In genomic region chr13:45524305-45524704, GRCm38 (mm10) we compare ENCODE assay signal across 12 mouse cellular contexts. TPM values are rescaled to one million over a fixed set of nuclear protein-coding genes. Genes with fewer than 3 reads are reported as not detected.
DNase-seq lines count a peak whose midpoint lies in the region; ATAC-seq and TF ChIP-seq lines count a peak whose summit lies in the region.
"Had no signal": no experiment of that assay in that cellular context is flagged by ENCODE, and none has a peak within 500 bp of the region (broad histone marks: within the 10 kb centered on the region; RNA-seq: fewer than 3 reads in every experiment).

No protein-coding gene starts in this region.

- H3K79me2 ChIP-seq in heart, adult 2 months (replicated peaks; ENCODE audit: control insufficient read depth, insufficient read depth, low read length): no peaks in the 10 kb centered on the region

- DNase-seq in heart, adult 2 months: peak in 1 of 2 experiments; percentile 55
- no peak for DNase-seq in heart, postnatal 36 days
- peak; percentile 77 for DNase-seq in adrenal gland, adult 2 months
- DNase-seq in cerebellum, postnatal 10 days: peak; percentile 67 to 80
- DNase-seq in midbrain, postnatal 0 days (ENCODE audit: low spot score): no peak
- DNase-seq in c-Kit-positive CD71-positive TER-119-positive erythroid progenitor cells, embryonic 14.5 days (ENCODE audit: low spot score): no peak

- H3K4me2 ChIP-seq in kidney, embryonic 16.5 days (replicated peaks; ENCODE audit: low read depth, low read length): no peak overlapping the region
- H3K4me2 ChIP-seq in midbrain, postnatal 0 days (ENCODE audit: low read depth, low read length, poor library complexity, severe bottlenecking): no peak overlapping the region
- H3K4me2 ChIP-seq in midbrain, embryonic 13.5 days (replicated peaks): no peak overlapping the region
- H3K4me2 ChIP-seq: embryonic facial prominence, embryonic 12.5 days; limb, embryonic 13.5 days; midbrain, embryonic 12.5 days had no signal

- ATAC-seq in kidney, embryonic 16.5 days (ENCODE audit: low FRiP score, low TSS enrichment): peak; percentile 24; the same call in 1 of the 2 replicates
- no peak for ATAC-seq in midbrain, postnatal 0 days (ENCODE audit: low FRiP score)
- ATAC-seq in midbrain, embryonic 13.5 days: no peak
- ATAC-seq: intestine, postnatal 0 days had no signal

- H3K9ac ChIP-seq in heart, adult 2 months (ENCODE audit: low read depth, low read length): no peak overlapping the region
- no peak overlapping the region; the same call in 1 of the 2 replicates for H3K9ac ChIP-seq in kidney, embryonic 16.5 days (replicated peaks; ENCODE audit: low read length)
- H3K9ac ChIP-seq in midbrain, postnatal 0 days (replicated peaks; ENCODE audit: low read length, poor library complexity, severe bottlenecking): no peak overlapping the region
- no peak overlapping the region for H3K9ac ChIP-seq in midbrain, embryonic 13.5 days (replicated peaks)
- H3K9ac ChIP-seq: embryonic facial prominence, embryonic 12.5 days; limb, embryonic 13.5 days; midbrain, embryonic 12.5 days had no signal

- H3K9me3 ChIP-seq in kidney, embryonic 16.5 days (ENCODE audit: low read length): no peaks in the 10 kb centered on the region
- no peaks in the 10 kb centered on the region for H3K9me3 ChIP-seq in midbrain, postnatal 0 days (ENCODE audit: low read length)
- no peaks in the 10 kb centered on the region for H3K9me3 ChIP-seq in midbrain, embryonic 13.5 days
- H3K9me3 ChIP-seq: embryonic facial prominence, embryonic 12.5 days; limb, embryonic 13.5 days; midbrain, embryonic 12.5 days had no signal

- 59% methylated on average over 3 of the region's 3 CpGs for WGBS in heart, adult 2 months
- 23% methylated on average over 3 of the region's 3 CpGs for WGBS in kidney, embryonic 16.5 days
- WGBS in midbrain, postnatal 0 days: 64% methylated on average over 3 of the region's 3 CpGs
- 66% methylated on average over 3 of the region's 3 CpGs for WGBS in midbrain, embryonic 13.5 days

- no peak for TF ChIP-seq EP300 in heart, adult 2 months (IDR thresholded peaks at IDR 0.05; ENCODE audit: insufficient read depth, low read depth, low read length)

- peaks cover 6% of the 10 kb centered on the region for H3K36me3 ChIP-seq in heart, adult 2 months (ENCODE audit: control insufficient read depth, insufficient read depth, low read length)
- H3K36me3 ChIP-seq in kidney, embryonic 16.5 days (ENCODE audit: insufficient read depth, low read length): peaks cover 5% of the 10 kb centered on the region; the same call in 1 of the 2 replicates
- H3K36me3 ChIP-seq in midbrain, postnatal 0 days (ENCODE audit: insufficient read depth, low read length): 0 out of 2 replicates have a peak, but pooled peaks cover 2% of the 10 kb centered on the region
- no peaks in the 10 kb centered on the region for H3K36me3 ChIP-seq in midbrain, embryonic 13.5 days
- H3K36me3 ChIP-seq: embryonic facial prominence, embryonic 12.5 days; limb, embryonic 13.5 days; midbrain, embryonic 12.5 days had no signal

- peak overlapping the region; percentile 57 for H3K27ac ChIP-seq in heart, adult 2 months
- H3K27ac ChIP-seq in kidney, embryonic 16.5 days (ENCODE audit: low read length): peak overlapping the region; percentile 63
- no peak overlapping the region for H3K27ac ChIP-seq in midbrain, postnatal 0 days (ENCODE audit: low read depth, low read length)
- H3K27ac ChIP-seq in midbrain, embryonic 13.5 days: no peak overlapping the region
- H3K27ac ChIP-seq: embryonic facial prominence, embryonic 12.5 days; limb, embryonic 13.5 days; midbrain, embryonic 12.5 days had no signal

- peaks cover 2% of the 10 kb centered on the region; the same call in 1 of the 2 replicates for H3K4me1 ChIP-seq in heart, adult 2 months (ENCODE audit: control insufficient read depth, insufficient read depth, low read length)
- peaks cover 30% of the 10 kb centered on the region for H3K4me1 ChIP-seq in kidney, embryonic 16.5 days (ENCODE audit: insufficient read depth, low read length)
- no peaks in the 10 kb centered on the region for H3K4me1 ChIP-seq in midbrain, postnatal 0 days (ENCODE audit: insufficient read depth, low read length)
- H3K4me1 ChIP-seq in midbrain, embryonic 13.5 days (replicated peaks): peaks cover 12% of the 10 kb centered on the region
- H3K4me1 ChIP-seq: embryonic facial prominence, embryonic 12.5 days had no signal

- no peak overlapping the region for H3K4me3 ChIP-seq in heart, adult 2 months
- no peak overlapping the region for H3K4me3 ChIP-seq in kidney, embryonic 16.5 days (ENCODE audit: low read length)
- H3K4me3 ChIP-seq in midbrain, postnatal 0 days (ENCODE audit: low read depth, low read length): no peak overlapping the region
- H3K4me3 ChIP-seq in midbrain, embryonic 13.5 days (replicated peaks): no peak overlapping the region
- H3K4me3 ChIP-seq: embryonic facial prominence, embryonic 12.5 days; limb, embryonic 13.5 days; midbrain, embryonic 12.5 days had no signal

- intact Hi-C loops in heart, adult 2 months (cut with DNase I): no loop called here
- intact Hi-C loops in heart, postnatal 36 days (cut with DNase I): no loop called here

- TF ChIP-seq POLR2A in heart, adult 2 months (IDR thresholded peaks at IDR 0.05; ENCODE audit: insufficient read depth, low read depth, low read length): no peak

- H3K27me3 ChIP-seq in heart, adult 2 months (ENCODE audit: control insufficient read depth, insufficient read depth, low read length): no peaks in the 10 kb centered on the region
- H3K27me3 ChIP-seq in kidney, embryonic 16.5 days (ENCODE audit: insufficient read depth, low read length): no peaks in the 10 kb centered on the region
- H3K27me3 ChIP-seq in midbrain, postnatal 0 days (ENCODE audit: insufficient read depth, low read length): no peaks in the 10 kb centered on the region
- H3K27me3 ChIP-seq in midbrain, embryonic 13.5 days: no peaks in the 10 kb centered on the region
- H3K27me3 ChIP-seq: embryonic facial prominence, embryonic 12.5 days; limb, embryonic 13.5 days; midbrain, embryonic 12.5 days had no signal

- no peak for TF ChIP-seq CTCF in heart, adult 2 months (IDR thresholded peaks at IDR 0.05)
- TF ChIP-seq CTCF in midbrain, postnatal 0 days (IDR thresholded peaks at IDR 0.05): no peak

RNA-seq across cellular contexts. Expression of gene Gmpr, which starts 17.1 kb away (rescaled TPM):
- 100 to 1,000 TPM; 139 to 158 TPM for total RNA-seq in heart, adult 2 months (2021)
- 171 and 198 TPM in 2 replicates for polyA plus RNA-seq in heart, adult 2 months (2012; rRNA removed)
- 100 to 1,000 TPM; 174 to 188 TPM for total RNA-seq in heart, postnatal 36 days (2021)
- 100 to 1,000 TPM in 1 of 2 experiments, 10 to 100 TPM in 1; 57.8 to 114 TPM for total RNA-seq in adrenal gland, adult 2 months (2021)
- 22.8 and 34.2 TPM in 2 replicates for polyA plus RNA-seq in adrenal gland, adult 2 months (2012; rRNA removed)
- polyA plus RNA-seq in kidney, embryonic 16.5 days (2015; fragmentation: Nextera tagmentation; extraction: Ambion mirVana): 56.6 and 62.4 TPM in 2 replicates
- 23.3 and 29.2 TPM in 2 replicates for total RNA-seq in midbrain, postnatal 0 days (2014; rRNA removed)
- polyA plus RNA-seq in midbrain, postnatal 0 days (2015; fragmentation: Nextera tagmentation; extraction: Ambion mirVana): 36.7 and 39.5 TPM in 2 replicates
- polyA plus RNA-seq in midbrain, embryonic 13.5 days (2015; fragmentation: Nextera tagmentation; extraction: Ambion mirVana): 19.0 and 20.4 TPM in 2 replicates

Comparison
In these comparisons a context has a peak if more than half of its experiments do, and no peak if none do; other contexts are left out.
1. DNase-seq: peak in adrenal gland, adult 2 months (single experiment) and cerebellum, postnatal 10 days (2 of 2); none in heart, postnatal 36 days (0 of 2), midbrain, postnatal 0 days (single experiment) and c-Kit-positive CD71-positive TER-119-positive erythroid progenitor cells, embryonic 14.5 days (single experiment).
2. H3K27ac ChIP-seq: peak in heart, adult 2 months (single experiment) and kidney, embryonic 16.5 days (single experiment); none in midbrain, postnatal 0 days (single experiment) and midbrain, embryonic 13.5 days (single experiment).